Comparison of ENCODE assay signal across 13 mouse cellular contexts in genomic region chr17:85858516-85858915, GRCm38 (mm10).
A peak's percentile ranks its signal among the peaks of the same experiment; 100 is the strongest.
DNase-seq lines count a peak whose midpoint lies in the region; ATAC-seq and TF ChIP-seq lines count a peak whose summit lies in the region.
"Had no signal": no experiment of that assay in that cellular context is flagged by ENCODE, and none has a peak within 500 bp of the region (broad histone marks: within the 10 kb centered on the region; RNA-seq: fewer than 3 reads in every experiment).

No protein-coding gene starts in this region.

- H3K27ac ChIP-seq in hindbrain, embryonic 13.5 days: no peak overlapping the region
- H3K27ac ChIP-seq in hindbrain, embryonic 12.5 days: no peak overlapping the region
- H3K27ac ChIP-seq in forebrain, embryonic 11.5 days (ENCODE audit: low read depth, low read length): no peak overlapping the region
- no peak overlapping the region for H3K27ac ChIP-seq in midbrain, embryonic 13.5 days
- H3K27ac ChIP-seq in intestine, embryonic 15.5 days: no peak overlapping the region
- H3K27ac ChIP-seq: heart, adult 2 months; liver, embryonic 13.5 days had no signal

- peaks cover 7% of the 10 kb centered on the region for H3K4me1 ChIP-seq in hindbrain, embryonic 13.5 days (replicated peaks)
- H3K4me1 ChIP-seq in hindbrain, embryonic 12.5 days: peaks cover 14% of the 10 kb centered on the region
- peaks cover 2% of the 10 kb centered on the region; the same call in 1 of the 2 replicates for H3K4me1 ChIP-seq in forebrain, embryonic 11.5 days (replicated peaks; ENCODE audit: control insufficient read depth, insufficient read depth, low read length)
- H3K4me1 ChIP-seq in midbrain, embryonic 13.5 days (replicated peaks): peaks cover 10% of the 10 kb centered on the region
- no peaks in the 10 kb centered on the region for H3K4me1 ChIP-seq in intestine, embryonic 15.5 days (replicated peaks)
- H3K4me1 ChIP-seq: liver, embryonic 13.5 days had no signal

- H3K9me3 ChIP-seq in hindbrain, embryonic 13.5 days: no peaks in the 10 kb centered on the region
- H3K9me3 ChIP-seq in hindbrain, embryonic 12.5 days (replicated peaks): no peaks in the 10 kb centered on the region
- H3K9me3 ChIP-seq in forebrain, embryonic 11.5 days (ENCODE audit: control insufficient read depth, low read length): no peaks in the 10 kb centered on the region
- no peaks in the 10 kb centered on the region for H3K9me3 ChIP-seq in midbrain, embryonic 13.5 days
- no peaks in the 10 kb centered on the region for H3K9me3 ChIP-seq in intestine, embryonic 15.5 days
- H3K9me3 ChIP-seq: liver, embryonic 13.5 days had no signal

- H3K4me2 ChIP-seq in hindbrain, embryonic 13.5 days: peak overlapping the region; percentile 45
- no peak overlapping the region; the same call in 1 of the 2 replicates for H3K4me2 ChIP-seq in hindbrain, embryonic 12.5 days (replicated peaks)
- H3K4me2 ChIP-seq in forebrain, embryonic 11.5 days (ENCODE audit: low read depth, low read length, severe bottlenecking): peak overlapping the region; percentile 0; the same call in 1 of the 2 replicates
- H3K4me2 ChIP-seq in midbrain, embryonic 13.5 days (replicated peaks): peak overlapping the region; percentile 47; the same call in 1 of the 2 replicates
- H3K4me2 ChIP-seq in intestine, embryonic 15.5 days (replicated peaks): no peak overlapping the region
- H3K4me2 ChIP-seq: liver, embryonic 13.5 days had no signal

- no peak for ATAC-seq in hindbrain, embryonic 13.5 days (ENCODE audit: low FRiP score)
- ATAC-seq in hindbrain, embryonic 12.5 days (ENCODE audit: low FRiP score): no peak
- no peak for ATAC-seq in forebrain, embryonic 11.5 days (replicated peaks; ENCODE audit: low FRiP score)
- ATAC-seq in midbrain, embryonic 13.5 days: no peak
- no peak for ATAC-seq in intestine, embryonic 15.5 days
- ATAC-seq: inflammation-experienced regulatory T-cells, adult 6 months had no signal

- TF ChIP-seq POLR2A in brain, embryonic 14.5 days (IDR thresholded peaks at IDR 0.05; ENCODE audit: borderline replicate concordance, extremely low read depth, insufficient read depth, insufficient read length, poor library complexity, severe bottlenecking): no peak

- peak; percentile 42 for DNase-seq in brain, embryonic 14.5 days (ENCODE audit: low read depth)
- no peak for DNase-seq in forebrain, embryonic 11.5 days (ENCODE audit: low spot score)
- no peak for DNase-seq in embryo, embryonic 9.5 days (ENCODE audit: extremely low spot score)
- DNase-seq: adrenal gland, postnatal 25 days; cerebellum, postnatal 36 days; liver, embryonic 13.5 days; lung, postnatal 10 days had no signal

- H3K4me3 ChIP-seq in hindbrain, embryonic 13.5 days: no peak overlapping the region
- no peak overlapping the region for H3K4me3 ChIP-seq in hindbrain, embryonic 12.5 days
- H3K4me3 ChIP-seq in forebrain, embryonic 11.5 days (ENCODE audit: low read depth, low read length): no peak overlapping the region
- H3K4me3 ChIP-seq in midbrain, embryonic 13.5 days (replicated peaks): no peak overlapping the region
- H3K4me3 ChIP-seq in intestine, embryonic 15.5 days (replicated peaks): no peak overlapping the region
- H3K4me3 ChIP-seq: heart, adult 2 months; liver, embryonic 13.5 days had no signal

- peaks cover 5% of the 10 kb centered on the region; the same call in 1 of the 2 replicates for H3K27me3 ChIP-seq in hindbrain, embryonic 13.5 days
- no peaks in the 10 kb centered on the region for H3K27me3 ChIP-seq in hindbrain, embryonic 12.5 days
- no peaks in the 10 kb centered on the region for H3K27me3 ChIP-seq in forebrain, embryonic 11.5 days (ENCODE audit: control insufficient read depth, insufficient read depth, low read length)
- H3K27me3 ChIP-seq in midbrain, embryonic 13.5 days: 0 out of 2 replicates have a peak, but pooled peaks cover 2% of the 10 kb centered on the region
- H3K27me3 ChIP-seq in intestine, embryonic 15.5 days (replicated peaks): no peaks in the 10 kb centered on the region
- H3K27me3 ChIP-seq: liver, embryonic 13.5 days had no signal

- TF ChIP-seq CTCF in brain, embryonic 14.5 days (IDR thresholded peaks at IDR 0.05; ENCODE audit: borderline replicate concordance, extremely low read depth, insufficient read depth, insufficient read length): no peak

- H3K9ac ChIP-seq in hindbrain, embryonic 13.5 days: no peak overlapping the region
- H3K9ac ChIP-seq in hindbrain, embryonic 12.5 days: no peak overlapping the region
- no peak overlapping the region for H3K9ac ChIP-seq in forebrain, embryonic 11.5 days (ENCODE audit: low read length)
- no peak overlapping the region for H3K9ac ChIP-seq in midbrain, embryonic 13.5 days (replicated peaks)
- H3K9ac ChIP-seq in intestine, embryonic 15.5 days: no peak overlapping the region
- H3K9ac ChIP-seq: liver, embryonic 13.5 days had no signal

- 78% methylated on average over 2 of the region's 2 CpGs for WGBS in hindbrain, embryonic 13.5 days
- 81% methylated on average over 2 of the region's 2 CpGs for WGBS in hindbrain, embryonic 12.5 days
- WGBS in forebrain, embryonic 11.5 days: 95% methylated on average over 2 of the region's 2 CpGs
- 85% methylated on average over 2 of the region's 2 CpGs for WGBS in midbrain, embryonic 13.5 days
- 66% methylated on average over 2 of the region's 2 CpGs for WGBS in intestine, embryonic 15.5 days

- no peaks in the 10 kb centered on the region for H3K36me3 ChIP-seq in hindbrain, embryonic 13.5 days
- H3K36me3 ChIP-seq in hindbrain, embryonic 12.5 days: no peaks in the 10 kb centered on the region
- H3K36me3 ChIP-seq in forebrain, embryonic 11.5 days (ENCODE audit: control insufficient read depth, insufficient read depth, low read length): no peaks in the 10 kb centered on the region
- H3K36me3 ChIP-seq in midbrain, embryonic 13.5 days: no peaks in the 10 kb centered on the region
- H3K36me3 ChIP-seq in intestine, embryonic 15.5 days: no peaks in the 10 kb centered on the region
- H3K36me3 ChIP-seq: liver, embryonic 13.5 days had no signal

Comparison
In these comparisons a context has a peak if more than half of its experiments do, and no peak if none do; other contexts are left out.
1. H3K4me2 ChIP-seq: peak in hindbrain, embryonic 13.5 days (single experiment), forebrain, embryonic 11.5 days (single experiment) and midbrain, embryonic 13.5 days (single experiment); none in hindbrain, embryonic 12.5 days (single experiment) and intestine, embryonic 15.5 days (single experiment).